Mouse (Mus musculus): ENCODE data around the gene Myo1f.
"Not testable (repeated sequence)": the region's sequence is repeated elsewhere in the genome, so short reads cannot be mapped to it uniquely, and the experiment has no call there.

Gene Myo1f

GRCm38 (mm10) chr17:33584061-33584460 is 28.6 kb downstream of the Myo1f start:
- no peak for DNase-seq (ENCODE audit: low spot score in 2 of 2)

- no peak for DNase-seq (ENCODE audit: low spot score in 2 of 2)
These were observed 30.5 kb downstream of the Myo1f start for GRCm38 (mm10) chr17:33586011-33586410.

GRCm38 (mm10) chr17:33597271-33597670 is 41.8 kb downstream of the Myo1f start:
- DNase-seq (ENCODE audit: low spot score in 2 of 2) = no peak

GRCm38 (mm10) chr17:33598506-33598905 is 43.0 kb downstream of the Myo1f start:
- no peak for DNase-seq (ENCODE audit: low spot score in 2 of 2)

- DNase-seq (ENCODE audit: low spot score in 2 of 2) = no peak
These were observed 44.4 kb downstream of the Myo1f start for GRCm38 (mm10) chr17:33599836-33600475.

GRCm38 (mm10) chr17:33600831-33601230 is 45.3 kb downstream of the Myo1f start:
- DNase-seq (ENCODE audit: low spot score in 2 of 2) = no peak

- no peak for DNase-seq (ENCODE audit: low spot score in 2 of 2)
These were observed 46.4 kb downstream of the Myo1f start for GRCm38 (mm10) chr17:33601947-33602346.

GRCm38 (mm10) chr17:33607273-33607672 is 51.8 kb downstream of the Myo1f start:
- no peak for DNase-seq (ENCODE audit: low spot score in 2 of 2)

- no peak for DNase-seq (ENCODE audit: low spot score in 2 of 2)
These were observed 55.0 kb downstream of the Myo1f start for GRCm38 (mm10) chr17:33610548-33610947.

GRCm38 (mm10) chr17:33613726-33614125 is 58.2 kb downstream of the Myo1f start:
- not testable (repeated sequence) for DNase-seq (ENCODE audit: low spot score in 2 of 2)

- no peak for DNase-seq (ENCODE audit: low spot score in 2 of 2)
These were observed 71.8 kb downstream of the Myo1f start for GRCm38 (mm10) chr17:33627281-33627680.

GRCm38 (mm10) chr17:33628621-33629486 is 73.3 kb downstream of the Myo1f start, which contains the start of gene Zfp414:
Zfp414 (plus strand) TSS chr17:33629090.
- DNase-seq (ENCODE audit: low spot score in 2 of 2) = peak; percentile 94

- peak in 1 of 2 experiments; percentile 38 for DNase-seq (ENCODE audit: low spot score in 2 of 2)
These were observed 74.1 kb downstream of the Myo1f start for GRCm38 (mm10) chr17:33629487-33630125.

GRCm38 (mm10) chr17:33630171-33630895 is 74.8 kb downstream of the Myo1f start:
- DNase-seq (ENCODE audit: low spot score in 2 of 2) = no peak

- no peak for DNase-seq (ENCODE audit: low spot score in 2 of 2)
These were observed 75.7 kb downstream of the Myo1f start for GRCm38 (mm10) chr17:33631236-33631635.

- DNase-seq (ENCODE audit: low spot score in 2 of 2) = no peak
These were observed 76.3 kb downstream of the Myo1f start for GRCm38 (mm10) chr17:33631796-33632195.

- peak in 1 of 2 experiments; percentile 62 for DNase-seq (ENCODE audit: low spot score in 2 of 2)
These were observed 81.5 kb downstream of the Myo1f start for GRCm38 (mm10) chr17:33637038-33637437.

- DNase-seq (ENCODE audit: low spot score in 2 of 2) = no peak
These were observed 82.2 kb downstream of the Myo1f start, which contains the start of gene Pram1 for GRCm38 (mm10) chr17:33637516-33638276. Pram1 (plus strand) TSS chr17:33638056.

GRCm38 (mm10) chr17:33639743-33640142 is 84.2 kb downstream of the Myo1f start:
- DNase-seq (ENCODE audit: low spot score in 2 of 2) = no peak

- DNase-seq (ENCODE audit: low spot score in 2 of 2) = no peak
These were observed 88.6 kb downstream of the Myo1f start for GRCm38 (mm10) chr17:33644068-33644467.

- DNase-seq (ENCODE audit: low spot score in 2 of 2) = no peak
These were observed 89.6 kb downstream of the Myo1f start for GRCm38 (mm10) chr17:33645073-33645472.
